Mouse (Mus musculus): ENCODE measurements around the gene Arpc5. TPM values are rescaled to one million over a fixed set of nuclear protein-coding genes. Genes with fewer than 3 reads are reported as not detected.

Arpc5 gene
- 205 and 211 TPM in 2 replicates for polyA plus RNA-seq (2016; fragmentation: Nextera tagmentation; extraction: Ambion mirVana)

GRCm38 (mm10) chr1:152766032-152766772 is at the start of gene Arpc5, which contains the start of gene Rgl1:
Arpc5 (plus strand) TSS chr1:152766542.
Rgl1 (minus strand) TSS chr1:152766351.
- Histone ChIP-seq H3K4me2 (replicated peaks) (peak within 1 kb of the TSS; percentile 97), H3K4me3 (peak within 1 kb of the TSS; percentile 84), H3K27me3 (0 out of 2 replicates have a peak, but pooled peaks cover 3% of the 10 kb centered on the region), H3K9ac (peak within 1 kb of the TSS; percentile 77), H3K4me1 (0 out of 2 replicates have a peak, but pooled peaks cover 4% of the 10 kb centered on the region), H3K36me3 (peaks cover 10% of the 10 kb centered on the region), H3K9me3 (no peaks in the 10 kb centered on the region), H3K27ac (peak within 1 kb of the TSS; percentile 5)
- ATAC-seq (ENCODE audit: insufficient number of reproducible peaks, insufficient read depth, low FRiP score, low TSS enrichment): peak; percentile 97
- under 1% methylated on average over 82 of the region's 86 CpGs for WGBS

- 61% methylated on average over 1 of the region's 1 CpGs for WGBS
- no peaks in the 10 kb centered on the region for H3K36me3 ChIP-seq
Measured at GRCm38 (mm10) chr1:152717329-152717728, 49.0 kb upstream of the Arpc5 start.

GRCm38 (mm10) chr1:152718200-152718599 is 48.1 kb upstream of the Arpc5 start:
- no peaks in the 10 kb centered on the region for H3K36me3 ChIP-seq
- no peaks in the 10 kb centered on the region for H3K9me3 ChIP-seq
- H3K4me2 ChIP-seq (replicated peaks): no peak overlapping the region
- H3K9ac ChIP-seq: no peak overlapping the region
- no peak overlapping the region for H3K4me3 ChIP-seq
- no peak overlapping the region for H3K27ac ChIP-seq
- no peak for ATAC-seq (ENCODE audit: insufficient number of reproducible peaks, insufficient read depth, low FRiP score, low TSS enrichment)
- WGBS: 59% methylated on average over 6 of the region's 6 CpGs
- H3K4me1 ChIP-seq: peaks cover 15% of the 10 kb centered on the region; the same call in 1 of the 2 replicates
- no peaks in the 10 kb centered on the region for H3K27me3 ChIP-seq

More at GRCm38 (mm10) chr1:152717329-152717728, 49.0 kb upstream of the Arpc5 start:
- Histone ChIP-seq H3K27ac (no peak overlapping the region), H3K9ac (no peak overlapping the region), H3K4me3 (no peak overlapping the region), H3K4me1 (peaks cover 15% of the 10 kb centered on the region; the same call in 1 of the 2 replicates), H3K9me3 (no peaks in the 10 kb centered on the region), H3K4me2 (replicated peaks) (no peak overlapping the region), H3K27me3 (no peaks in the 10 kb centered on the region)
- ATAC-seq (ENCODE audit: insufficient number of reproducible peaks, insufficient read depth, low FRiP score, low TSS enrichment): no peak

- no peaks in the 10 kb centered on the region for H3K27me3 ChIP-seq
- no peak for ATAC-seq (ENCODE audit: insufficient number of reproducible peaks, insufficient read depth, low FRiP score, low TSS enrichment)
- no peak overlapping the region for H3K27ac ChIP-seq
- 87% methylated on average over 4 of the region's 4 CpGs for WGBS
- H3K36me3 ChIP-seq: no peaks in the 10 kb centered on the region
- H3K4me1 ChIP-seq: peaks cover 7% of the 10 kb centered on the region; the same call in 1 of the 2 replicates
- H3K4me2 ChIP-seq (replicated peaks): no peak overlapping the region
- H3K4me3 ChIP-seq: no peak overlapping the region
- H3K9ac ChIP-seq: no peak overlapping the region
- no peaks in the 10 kb centered on the region for H3K9me3 ChIP-seq
Measured at GRCm38 (mm10) chr1:152720969-152721368, 45.4 kb upstream of the Arpc5 start.

GRCm38 (mm10) chr1:152721535-152722198 is 44.7 kb upstream of the Arpc5 start:
- no peak overlapping the region for H3K4me3 ChIP-seq
- no peaks in the 10 kb centered on the region for H3K9me3 ChIP-seq
- H3K36me3 ChIP-seq: no peaks in the 10 kb centered on the region
- no peaks in the 10 kb centered on the region for H3K27me3 ChIP-seq
- H3K4me2 ChIP-seq (replicated peaks): no peak overlapping the region
- H3K4me1 ChIP-seq: peaks cover 7% of the 10 kb centered on the region; the same call in 1 of the 2 replicates
- no peak overlapping the region for H3K9ac ChIP-seq
- no peak overlapping the region for H3K27ac ChIP-seq
- WGBS: 85% methylated on average over 11 of the region's 11 CpGs
- ATAC-seq (ENCODE audit: insufficient number of reproducible peaks, insufficient read depth, low FRiP score, low TSS enrichment): no peak

- no peaks in the 10 kb centered on the region for H3K4me1 ChIP-seq
- no peak overlapping the region for H3K4me2 ChIP-seq (replicated peaks)
- H3K36me3 ChIP-seq: no peaks in the 10 kb centered on the region
- no peak overlapping the region for H3K4me3 ChIP-seq
- no peak for ATAC-seq (ENCODE audit: insufficient number of reproducible peaks, insufficient read depth, low FRiP score, low TSS enrichment)
- H3K27me3 ChIP-seq: no peaks in the 10 kb centered on the region
- H3K27ac ChIP-seq: no peak overlapping the region
- H3K9me3 ChIP-seq: no peaks in the 10 kb centered on the region
- H3K9ac ChIP-seq: no peak overlapping the region
Measured at GRCm38 (mm10) chr1:152724286-152724685, 42.1 kb upstream of the Arpc5 start.

GRCm38 (mm10) chr1:152726095-152726494 is 40.2 kb upstream of the Arpc5 start:
- no peaks in the 10 kb centered on the region for H3K27me3 ChIP-seq
- 71% methylated on average over 3 of the region's 3 CpGs for WGBS
- ATAC-seq (ENCODE audit: insufficient number of reproducible peaks, insufficient read depth, low FRiP score, low TSS enrichment): no peak
- no peaks in the 10 kb centered on the region for H3K4me1 ChIP-seq
- H3K4me2 ChIP-seq (replicated peaks): no peak overlapping the region
- no peaks in the 10 kb centered on the region for H3K36me3 ChIP-seq
- H3K9me3 ChIP-seq: no peaks in the 10 kb centered on the region
- no peak overlapping the region for H3K9ac ChIP-seq
- H3K27ac ChIP-seq: no peak overlapping the region
- H3K4me3 ChIP-seq: no peak overlapping the region

- WGBS: 52% methylated on average over 4 of the region's 5 CpGs
- Histone ChIP-seq H3K27ac (no peak overlapping the region), H3K36me3 (no peaks in the 10 kb centered on the region), H3K4me1 (no peaks in the 10 kb centered on the region), H3K9me3 (no peaks in the 10 kb centered on the region), H3K27me3 (no peaks in the 10 kb centered on the region), H3K9ac (no peak overlapping the region), H3K4me2 (replicated peaks) (no peak overlapping the region), H3K4me3 (no peak overlapping the region)
- no peak for ATAC-seq (ENCODE audit: insufficient number of reproducible peaks, insufficient read depth, low FRiP score, low TSS enrichment)
Measured at GRCm38 (mm10) chr1:152727604-152728236, 38.6 kb upstream of the Arpc5 start.

- H3K27ac ChIP-seq: no peak overlapping the region
- H3K9ac ChIP-seq: no peak overlapping the region
- no peaks in the 10 kb centered on the region for H3K27me3 ChIP-seq
- H3K4me1 ChIP-seq: peaks cover 13% of the 10 kb centered on the region
- no peak overlapping the region for H3K4me2 ChIP-seq (replicated peaks)
- no peaks in the 10 kb centered on the region for H3K9me3 ChIP-seq
- ATAC-seq (ENCODE audit: insufficient number of reproducible peaks, insufficient read depth, low FRiP score, low TSS enrichment): no peak
- 76% methylated on average over 9 of the region's 9 CpGs for WGBS
- H3K4me3 ChIP-seq: no peak overlapping the region
- H3K36me3 ChIP-seq: no peaks in the 10 kb centered on the region
Measured at GRCm38 (mm10) chr1:152738793-152739192, 27.5 kb upstream of the Arpc5 start.

- Histone ChIP-seq H3K9ac (no peak overlapping the region), H3K36me3 (no peaks in the 10 kb centered on the region), H3K27me3 (no peaks in the 10 kb centered on the region), H3K9me3 (no peaks in the 10 kb centered on the region), H3K27ac (no peak overlapping the region), H3K4me3 (no peak overlapping the region), H3K4me2 (replicated peaks) (no peak overlapping the region), H3K4me1 (peaks cover 13% of the 10 kb centered on the region)
- ATAC-seq (ENCODE audit: insufficient number of reproducible peaks, insufficient read depth, low FRiP score, low TSS enrichment): no peak
- WGBS: 92% methylated on average over 11 of the region's 11 CpGs
Measured at GRCm38 (mm10) chr1:152739374-152739773, 27.0 kb upstream of the Arpc5 start.

- Histone ChIP-seq H3K4me2 (replicated peaks) (no peak overlapping the region), H3K27ac (no peak overlapping the region), H3K4me3 (no peak overlapping the region), H3K36me3 (no peaks in the 10 kb centered on the region), H3K4me1 (peaks cover 6% of the 10 kb centered on the region; the same call in 1 of the 2 replicates), H3K27me3 (no peaks in the 10 kb centered on the region), H3K9ac (no peak overlapping the region), H3K9me3 (no peaks in the 10 kb centered on the region)
- WGBS: 58% methylated on average over 15 of the region's 15 CpGs
- no peak for ATAC-seq (ENCODE audit: insufficient number of reproducible peaks, insufficient read depth, low FRiP score, low TSS enrichment)
Measured at GRCm38 (mm10) chr1:152743095-152743826, 23.1 kb upstream of the Arpc5 start.
